13 mouse cellular contexts compared by ENCODE assay signal in the genomic region with DNA sequence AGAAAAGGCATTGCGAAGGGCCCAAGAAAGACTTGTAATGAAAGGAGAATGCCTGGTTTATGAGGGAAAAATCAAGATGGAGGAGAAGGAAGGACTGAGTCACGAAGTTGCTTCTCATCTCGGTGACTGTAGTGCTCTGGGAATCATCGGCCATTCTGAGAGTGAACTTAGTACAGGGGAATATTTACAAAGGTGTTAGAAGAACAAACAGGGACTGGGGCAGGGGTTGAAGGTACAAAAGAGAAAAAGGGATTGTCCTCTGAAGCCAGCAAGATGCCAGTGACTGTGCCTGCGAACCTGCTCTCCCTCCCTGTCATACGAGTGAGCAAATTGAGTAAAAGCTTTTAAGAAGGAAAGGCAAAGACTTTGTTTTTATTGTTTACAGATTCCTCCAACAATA.
"Had no signal": no experiment of that assay in that cellular context is flagged by ENCODE, and none has a peak within 500 bp of the region (broad histone marks: within the 10 kb centered on the region; RNA-seq: fewer than 3 reads in every experiment).

No protein-coding gene starts in this region.

- H3K9me3 ChIP-seq: limb, embryonic 13.5 days had no signal

- ATAC-seq: lung, postnatal 0 days; midbrain, embryonic 13.5 days had no signal

- H3K4me3 ChIP-seq: limb, embryonic 13.5 days; midbrain, embryonic 13.5 days had no signal

- DNase-seq: kidney, adult 11 months; kidney, adult 9 months; kidney, postnatal 36 days; layer of hippocampus, adult 9-11 months; left cerebral cortex, postnatal 4 days; lung, adult 2 months; lung, postnatal 36 days; right cerebral cortex, postnatal 14 days; thymus, postnatal 4 days had no signal

- H3K9ac ChIP-seq: limb, embryonic 13.5 days; midbrain, embryonic 13.5 days had no signal

- H3K27me3 ChIP-seq: limb, embryonic 13.5 days; midbrain, embryonic 13.5 days had no signal

- H3K36me3 ChIP-seq: limb, embryonic 13.5 days; midbrain, embryonic 13.5 days had no signal

- H3K4me1 ChIP-seq: limb, embryonic 13.5 days had no signal

- H3K27ac ChIP-seq: kidney, postnatal 0 days; limb, embryonic 13.5 days; midbrain, embryonic 13.5 days had no signal

- H3K4me2 ChIP-seq: limb, embryonic 13.5 days; midbrain, embryonic 13.5 days had no signal
